25 mouse cellular contexts compared by ENCODE assay signal in the genomic region with DNA sequence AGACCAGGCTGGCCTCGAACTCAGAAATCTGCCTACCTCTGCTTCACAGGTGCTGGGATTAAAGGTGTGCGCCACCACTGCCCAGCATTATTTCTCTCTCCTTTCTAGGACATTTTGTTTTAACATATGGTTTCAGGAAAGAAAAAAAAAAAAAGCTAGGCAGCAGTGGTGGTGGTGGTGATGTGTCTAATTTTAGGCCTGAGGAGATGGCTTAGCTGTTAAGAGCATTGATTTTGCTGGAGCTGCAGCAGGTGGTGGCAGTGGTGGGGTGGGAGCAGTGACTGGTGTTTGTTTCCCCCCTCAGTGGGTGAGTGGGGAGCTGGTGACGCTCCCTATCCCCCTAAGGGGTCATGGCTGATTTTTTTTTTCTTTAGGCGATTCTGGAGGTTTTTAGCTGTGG. TPM values are rescaled to one million over a fixed set of nuclear protein-coding genes. Genes with fewer than 3 reads are reported as not detected.
A peak's percentile ranks its signal among the peaks of the same experiment; 100 is the strongest.
DNase-seq lines count a peak whose midpoint lies in the region; ATAC-seq and TF ChIP-seq lines count a peak whose summit lies in the region.
"Had no signal": no experiment of that assay in that cellular context is flagged by ENCODE, and none has a peak within 500 bp of the region (broad histone marks: within the 10 kb centered on the region; RNA-seq: fewer than 3 reads in every experiment).

No protein-coding gene starts in this region.

- no peak for ATAC-seq in heart, embryonic 15.5 days (replicated peaks; ENCODE audit: insufficient number of reproducible peaks, insufficient read depth, low FRiP score, low read depth)
- no peak for ATAC-seq in lung, postnatal 0 days
- ATAC-seq in embryonic facial prominence, embryonic 15.5 days (ENCODE audit: insufficient number of reproducible peaks, low FRiP score, low TSS enrichment, low read depth): no peak
- ATAC-seq: inflammation-experienced regulatory T-cells, adult 6 months; midbrain, embryonic 16.5 days; Patski had no signal

- no peak for TF ChIP-seq CTCF in lung, postnatal 0 days (IDR thresholded peaks at IDR 0.05)

- H3K27me3 ChIP-seq in heart, embryonic 15.5 days: no peaks in the 10 kb centered on the region
- H3K27me3 ChIP-seq in lung, postnatal 0 days (replicated peaks; ENCODE audit: insufficient read depth, low read length): no peaks in the 10 kb centered on the region
- H3K27me3 ChIP-seq in embryonic facial prominence, embryonic 15.5 days: no peaks in the 10 kb centered on the region
- H3K27me3 ChIP-seq: CH12.LX; hindbrain, embryonic 12.5 days; Patski had no signal

- H3K4me1 ChIP-seq in heart, embryonic 15.5 days (replicated peaks): peaks cover 22% of the 10 kb centered on the region
- H3K4me1 ChIP-seq in lung, postnatal 0 days (ENCODE audit: insufficient read depth, low read depth, low read length): no peaks in the 10 kb centered on the region
- H3K4me1 ChIP-seq in embryonic facial prominence, embryonic 15.5 days: peaks cover 26% of the 10 kb centered on the region

- H3K9ac ChIP-seq in heart, embryonic 15.5 days: no peak overlapping the region
- H3K9ac ChIP-seq in lung, postnatal 0 days (replicated peaks; ENCODE audit: low read depth): no peak overlapping the region
- H3K9ac ChIP-seq in embryonic facial prominence, embryonic 15.5 days: no peak overlapping the region
- H3K9ac ChIP-seq: hindbrain, embryonic 12.5 days; liver, embryonic 14.5 days had no signal

- H3K27ac ChIP-seq in heart, embryonic 15.5 days: peak overlapping the region; percentile 42; the same call in 1 of the 2 replicates
- 0 out of 2 replicates have a peak overlapping the region, but pooled peaks have one; percentile 9 for H3K27ac ChIP-seq in lung, postnatal 0 days (ENCODE audit: low read length)
- H3K27ac ChIP-seq in embryonic facial prominence, embryonic 15.5 days (replicated peaks): peak overlapping the region; percentile 31
- H3K27ac ChIP-seq: hindbrain, embryonic 12.5 days; liver, embryonic 14.5 days; midbrain, embryonic 10.5 days had no signal

- no peak for DNase-seq in heart, postnatal 14 days
- DNase-seq in lung, postnatal 0 days (ENCODE audit: low spot score): no peak
- DNase-seq in lung, postnatal 36 days: no peak
- DNase-seq in embryo, embryonic 9.5 days (ENCODE audit: extremely low spot score): no peak
- DNase-seq in cerebellum, postnatal 36 days: no peak
- DNase-seq: adrenal gland, adult 2 months; B cell, adult 2 months; cerebellum, adult 2 months; cerebellum, postnatal 25 days; kidney, adult 18-20 months; right cerebral cortex, postnatal 14 days; spleen, adult 18-20 months; thymus, postnatal 14 days had no signal

- no peaks in the 10 kb centered on the region for H3K9me3 ChIP-seq in heart, embryonic 15.5 days (replicated peaks)
- no peaks in the 10 kb centered on the region for H3K9me3 ChIP-seq in lung, postnatal 0 days (ENCODE audit: low read length)
- no peaks in the 10 kb centered on the region for H3K9me3 ChIP-seq in embryonic facial prominence, embryonic 15.5 days (replicated peaks)
- H3K9me3 ChIP-seq: G1E; heart, embryonic 10.5 days; hindbrain, embryonic 12.5 days; midbrain, embryonic 10.5 days had no signal

- peaks cover 11% of the 10 kb centered on the region; the same call in 1 of the 2 replicates for H3K36me3 ChIP-seq in heart, embryonic 15.5 days
- no peaks in the 10 kb centered on the region; the same call in 1 of the 2 replicates for H3K36me3 ChIP-seq in lung, postnatal 0 days (ENCODE audit: insufficient read depth, low read length)
- peaks cover 18% of the 10 kb centered on the region for H3K36me3 ChIP-seq in embryonic facial prominence, embryonic 15.5 days
- H3K36me3 ChIP-seq: G1E had no signal

- H3K4me2 ChIP-seq in heart, embryonic 15.5 days: no peak overlapping the region
- H3K4me2 ChIP-seq in lung, postnatal 0 days (replicated peaks; ENCODE audit: low read depth, low read length): no peak overlapping the region
- H3K4me2 ChIP-seq in embryonic facial prominence, embryonic 15.5 days (replicated peaks): no peak overlapping the region
- H3K4me2 ChIP-seq: hindbrain, embryonic 12.5 days; lung, embryonic 14.5 days had no signal

- TF ChIP-seq EP300 in lung, postnatal 0 days (IDR thresholded peaks at IDR 0.05): no peak

- intact Hi-C loops in heart, postnatal 14 days (cut with DNase I): no loop called here

- WGBS in heart, embryonic 15.5 days: 66% methylated on average over 4 of the region's 4 CpGs
- 67% methylated on average over 4 of the region's 4 CpGs for WGBS in lung, postnatal 0 days
- WGBS in embryonic facial prominence, embryonic 15.5 days: 58% methylated on average over 4 of the region's 4 CpGs

- H3K4me3 ChIP-seq in heart, embryonic 15.5 days: no peak overlapping the region
- no peak overlapping the region for H3K4me3 ChIP-seq in lung, postnatal 0 days (ENCODE audit: low read depth, low read length)
- H3K4me3 ChIP-seq in embryonic facial prominence, embryonic 15.5 days (replicated peaks): no peak overlapping the region
- H3K4me3 ChIP-seq: heart, embryonic 10.5 days; hindbrain, embryonic 12.5 days; midbrain, embryonic 10.5 days had no signal

RNA-seq across cellular contexts. Expression of gene Gtf2i, which starts 38.6 kb away (rescaled TPM):
- 121 and 125 TPM in 2 replicates for polyA plus RNA-seq in heart, embryonic 15.5 days (2015; fragmentation: Nextera tagmentation; extraction: Ambion mirVana)
- total RNA-seq in heart, postnatal 14 days (2021): 100 to 1,000 TPM; 188 to 204 TPM
- polyA plus RNA-seq in lung, postnatal 0 days (2015; fragmentation: Nextera tagmentation; extraction: Ambion mirVana): 84.9 and 110 TPM in 2 replicates
- 190 and 202 TPM in 2 replicates for polyA plus RNA-seq in embryonic facial prominence, embryonic 15.5 days (2015; fragmentation: Nextera tagmentation; extraction: Ambion mirVana)
